Comparison of ENCODE assay signal across 9 mouse cellular contexts in genomic region chr2:127507077-127507774, GRCm38 (mm10). TPM values are rescaled to one million over a fixed set of nuclear protein-coding genes. Genes with fewer than 3 reads are reported as not detected.
DNase-seq lines count a peak whose midpoint lies in the region; ATAC-seq and TF ChIP-seq lines count a peak whose summit lies in the region.
"Had no signal": no experiment of that assay in that cellular context is flagged by ENCODE, and none has a peak within 500 bp of the region (broad histone marks: within the 10 kb centered on the region; RNA-seq: fewer than 3 reads in every experiment).

No protein-coding gene starts in this region.

- WGBS in forebrain, embryonic 13.5 days: 32% methylated on average over 7 of the region's 7 CpGs
- 30% methylated on average over 7 of the region's 7 CpGs for WGBS in hindbrain, embryonic 12.5 days

- no peak for DNase-seq in ES-E14 (ENCODE audit: low read depth, low spot score)
- DNase-seq in layer of hippocampus, postnatal 25 days (ENCODE audit: extremely low spot score in 1 of 2, low spot score in 1 of 2): peak; percentile 77 to 97
- peak; percentile 88 for DNase-seq in lung, postnatal 14 days
- DNase-seq in retina, embryonic 14.5 days (ENCODE audit: low spot score): peak; percentile 93
- peak; percentile 81 for DNase-seq in thymus, postnatal 25 days

- H3K36me3 ChIP-seq in ES-E14 (ENCODE audit: control insufficient read depth, insufficient read depth, low read length, poor library complexity, severe bottlenecking): no peaks in the 10 kb centered on the region
- H3K36me3 ChIP-seq in forebrain, embryonic 13.5 days (ENCODE audit: poor library complexity, severe bottlenecking): peaks cover 12% of the 10 kb centered on the region
- no peaks in the 10 kb centered on the region for H3K36me3 ChIP-seq in hindbrain, embryonic 12.5 days

- in situ Hi-C loops in ES-E14 (cut with MboI; ENCODE audit: low sequenced_read_pairs in 2 of 2, unreplicated experiment in 2 of 2): loop anchor here in 1 of 2 experiments (5.0 kb wide), 1 partner anchor 50 kb away; no protein-coding TSS in a partner anchor

- no peak overlapping the region for H3K4me3 ChIP-seq in ES-E14 (ENCODE audit: insufficient read depth in 1 of 2, low read depth in 1 of 2, low read length in 2 of 2, poor library complexity in 1 of 2, severe bottlenecking in 1 of 2)
- H3K4me3 ChIP-seq in forebrain, embryonic 13.5 days: no peak overlapping the region
- H3K4me3 ChIP-seq in hindbrain, embryonic 12.5 days: no peak overlapping the region

- H3K27me3 ChIP-seq in forebrain, embryonic 13.5 days: no peaks in the 10 kb centered on the region
- H3K27me3 ChIP-seq in hindbrain, embryonic 12.5 days: 0 out of 2 replicates have a peak, but pooled peaks cover 2% of the 10 kb centered on the region

- no peak overlapping the region for H3K27ac ChIP-seq in ES-E14 (ENCODE audit: insufficient read depth, low read depth, low read length, poor library complexity, severe bottlenecking)
- no peak overlapping the region for H3K27ac ChIP-seq in forebrain, embryonic 13.5 days
- H3K27ac ChIP-seq in hindbrain, embryonic 12.5 days: no peak overlapping the region

- H3K4me1 ChIP-seq in ES-E14 (ENCODE audit: control insufficient read depth in 2 of 2, insufficient read depth in 2 of 2, low read length in 2 of 2, poor library complexity in 1 of 2): no peaks in the 10 kb centered on the region
- H3K4me1 ChIP-seq in forebrain, embryonic 13.5 days: peaks cover 27% of the 10 kb centered on the region
- peaks cover 21% of the 10 kb centered on the region for H3K4me1 ChIP-seq in hindbrain, embryonic 12.5 days

- H3K4me2 ChIP-seq in forebrain, embryonic 13.5 days: no peak overlapping the region
- H3K4me2 ChIP-seq in hindbrain, embryonic 12.5 days (replicated peaks): no peak overlapping the region

- no peaks in the 10 kb centered on the region for H3K9me3 ChIP-seq in ES-E14 (ENCODE audit: control insufficient read depth, insufficient read depth, low read depth, low read length)
- H3K9me3 ChIP-seq in forebrain, embryonic 13.5 days (replicated peaks): no peaks in the 10 kb centered on the region
- no peaks in the 10 kb centered on the region for H3K9me3 ChIP-seq in hindbrain, embryonic 12.5 days (replicated peaks)

- peak; percentile 39 for ATAC-seq in cerebellum, adult (ENCODE audit: insufficient number of reproducible peaks, low FRiP score, low TSS enrichment)
- peak; percentile 66 for ATAC-seq in forebrain, embryonic 13.5 days
- peak; percentile 56 for ATAC-seq in hindbrain, embryonic 12.5 days (ENCODE audit: low FRiP score)

- H3K9ac ChIP-seq in ES-E14 (ENCODE audit: insufficient read depth, low read depth, low read length, poor library complexity, severe bottlenecking): no peak overlapping the region
- no peak overlapping the region for H3K9ac ChIP-seq in forebrain, embryonic 13.5 days
- no peak overlapping the region for H3K9ac ChIP-seq in hindbrain, embryonic 12.5 days

TF ChIP-seq in ES-E14, 5 proteins besides CTCF, POLR2A, EP300 and RAD21:
- TF ChIP-seq ZC3H11A (IDR thresholded peaks at IDR 0.05; ENCODE audit: borderline replicate concordance, low read depth, low read length): peak; percentile 78
- TF ChIP-seq MAFK (IDR thresholded peaks at IDR 0.05; ENCODE audit: insufficient read depth, low read depth, low read length): no peak
- TF ChIP-seq CHD2 (IDR thresholded peaks at IDR 0.05; ENCODE audit: low read depth, low read length): no peak

RNA-seq across cellular contexts. Expression of gene Kcnip3, which starts 14.7 kb away (rescaled TPM):
- 3.0 and 5.3 TPM in 2 replicates for total RNA-seq in ES-E14 (2012; rRNA removed)
- 5.2 and 6.3 TPM in 2 replicates for polyA plus RNA-seq in forebrain, embryonic 13.5 days (2015; fragmentation: Nextera tagmentation; extraction: Ambion mirVana)
- polyA plus RNA-seq in hindbrain, embryonic 12.5 days (2016; fragmentation: Nextera tagmentation; extraction: Ambion mirVana): 1.4 and 3.5 TPM in 2 replicates
- 10 to 100 TPM; 63.9 to 73.7 TPM for total RNA-seq in layer of hippocampus, postnatal 25 days (2021)

RNA-seq across cellular contexts. Expression of gene Prom2, which starts 34.0 kb away (rescaled TPM):
- total RNA-seq in ES-E14 (2012; rRNA removed): 0.45 and 1.0 TPM in 2 replicates
- polyA plus RNA-seq in forebrain, embryonic 13.5 days (2015; fragmentation: Nextera tagmentation; extraction: Ambion mirVana): not detected in 2 replicates
- 0.42 and 0.77 TPM in 2 replicates for polyA plus RNA-seq in hindbrain, embryonic 12.5 days (2016; fragmentation: Nextera tagmentation; extraction: Ambion mirVana)
- under 1 TPM in 1 of 2 experiments, not detected in 1; 0.05 TPM for total RNA-seq in layer of hippocampus, postnatal 25 days (2021)
- polyA plus RNA-seq: heart, embryonic 14.5 days had no signal

Comparison
In these comparisons a context has a peak if more than half of its experiments do, and no peak if none do; other contexts are left out.
1. RNA of gene Kcnip3, which starts 14.7 kb away (total RNA-seq): 63.9 to 73.7 TPM in layer of hippocampus, postnatal 25 days; 3.0 to 5.3 TPM in ES-E14; every median in the first group is over 10 times any median in the second.
2. Peak in every context shown above with its lines, with median percentiles within 50 percentile points of each other: ATAC-seq.